Mouse (Mus musculus) olfactory bulb, adult 2 months (tissue): ENCODE measurements around the gene Plcxd3.

ENCODE experiments used
- CTCF ChIP-seq: fragments of 200-500 bp; IDR thresholded peaks from 2 replicates; pipeline ENCODE4 v1.5.1; 2012; ENCODE audit warnings: low read depth, mild to moderate bottlenecking, low read length, moderate library complexity; ENCODE audit not compliant: insufficient read depth
- POLR2A ChIP-seq: fragments of 200-500 bp; IDR thresholded peaks from 2 replicates; pipeline ENCODE4 v1.6.1; 2012; ENCODE audit warnings: mild to moderate bottlenecking, low read depth, low read length, moderate library complexity; ENCODE audit not compliant: insufficient read depth

GRCm38 (mm10) chr15:4561431-4561970 is 186.2 kb downstream of the Plcxd3 start:
- TF ChIP-seq CTCF (no peak), POLR2A (no peak)
